Mouse (Mus musculus) left cerebral cortex, adult 9 months (tissue): Measurements from ENCODE around the gene Vmn1r70.

Experiments used
- DNase-seq, 2 experiments: peaks; one replicate each; pipeline ENCODE4 v3.0.0; 2022; ENCODE audit warnings: low spot score in 2 of 2

Gene Vmn1r70

DNA sequence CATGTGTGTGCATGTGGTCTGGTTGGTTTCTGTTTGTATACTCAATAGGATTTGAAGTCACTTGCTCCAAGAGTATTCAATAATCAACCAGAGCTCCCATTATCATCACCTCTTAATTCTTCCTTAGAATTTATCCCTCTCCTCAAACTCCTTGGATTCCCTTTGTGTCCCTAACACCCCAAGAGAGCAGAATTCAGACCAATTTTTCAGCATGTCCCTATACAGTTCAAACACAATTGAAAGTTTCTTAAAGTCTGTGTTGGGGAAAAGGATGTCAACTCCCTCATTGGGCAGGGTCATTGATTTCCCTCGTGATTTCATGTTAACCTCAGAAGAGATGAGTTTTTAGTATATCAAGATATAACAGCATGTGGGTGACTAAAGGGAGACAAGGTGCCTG is at the start of gene Vmn1r70:
Gene Vmn1r70, plus strand, starts transcription at position 301 of the 400 bp plus-strand sequence.
- DNase-seq, result no peak

DNA sequence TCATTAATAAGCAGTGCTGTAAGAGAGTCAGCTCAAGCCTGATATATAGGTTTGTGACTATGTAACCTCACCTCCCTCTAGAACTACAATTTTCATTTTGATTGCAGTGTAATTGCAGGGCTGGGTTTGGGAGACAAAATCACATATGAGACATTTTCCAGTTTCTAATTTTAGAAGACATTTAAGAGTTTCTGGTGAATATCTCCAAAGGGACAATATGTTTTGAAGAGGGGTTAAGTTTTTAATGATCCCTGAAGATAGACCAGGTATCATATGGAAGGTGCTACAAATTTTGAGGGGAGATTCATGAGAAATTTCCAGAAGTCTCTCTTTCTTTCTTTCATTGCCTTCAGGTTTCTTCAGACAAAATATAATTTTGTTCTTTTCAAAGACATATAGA is 17.8 kb upstream of the Vmn1r70 start, which contains the start of gene Vmn1r69:
Gene Vmn1r69, minus strand, starts transcription at position 101 of the 400 bp plus-strand sequence.
- no peak for DNase-seq
